Mouse (Mus musculus): ENCODE measurements around the gene Mtus2.

- TF ChIP-seq POLR2A (IDR thresholded peaks at IDR 0.05; ENCODE audit: control insufficient read depth, extremely low read depth, insufficient read depth, low read length, poor library complexity), result no peak
- TF ChIP-seq CTCF (IDR thresholded peaks at IDR 0.05; ENCODE audit: borderline replicate concordance, control insufficient read depth, extremely low read depth, insufficient read depth, low read length, poor library complexity), result no peak
Observed at GRCm38 (mm10) chr5:148287529-148287928, 330.4 kb downstream of the Mtus2 start.
